Mouse (Mus musculus) lung, embryonic 14.5 days (tissue): ENCODE results near the gene Pm20d2. TPM values are rescaled to one million over a fixed set of nuclear protein-coding genes. Genes with fewer than 3 reads are reported as not detected.
A peak's percentile ranks its signal among the peaks of the same experiment; 100 is the strongest.

Source experiments
- ATAC-seq: fragments of 200-750 bp; cut with Nextera tagmentation; 2 replicates; pipeline ENCODE4 v1.8.0; 2017; ENCODE audit warnings: mild to moderate bottlenecking, moderate TSS enrichment, moderate library complexity; ENCODE audit not compliant: insufficient read depth
- DNase-seq: peaks from one replicate; pipeline ENCODE4 v3.0.0-alpha.2; 2015
- H3K27ac ChIP-seq: fragments of 300-500 bp; sonication (generic); 2 replicates; pipeline ENCODE4 v1.5.1; 2014; ENCODE audit warnings: low read depth, mild to moderate bottlenecking, moderate library complexity
- H3K27me3 ChIP-seq: fragments of 300-500 bp; sonication (generic); 2 replicates; pipeline ENCODE4 v1.6.1; 2014; ENCODE audit warnings: low read length, control low read depth; ENCODE audit not compliant: insufficient read depth
- H3K36me3 ChIP-seq: fragments of 300-500 bp; sonication (generic); 2 replicates; pipeline ENCODE4 v1.6.1; 2014; ENCODE audit warnings: control low read depth; ENCODE audit not compliant: insufficient read depth
- H3K4me1 ChIP-seq: fragments of 300-500 bp; sonication (generic); 2 replicates; pipeline ENCODE4 v1.6.1; 2014; ENCODE audit warnings: antibody characterized with exemption, control low read depth; ENCODE audit not compliant: insufficient read depth
- H3K4me2 ChIP-seq: fragments of 300-500 bp; sonication (generic); 2 replicates; pipeline ENCODE4 v1.6.1; 2014; ENCODE audit warnings: mild to moderate bottlenecking
- H3K4me3 ChIP-seq: fragments of 300-500 bp; sonication (generic); 2 replicates; pipeline ENCODE4 v1.5.1; 2014; ENCODE audit warnings: low read depth, low read length
- H3K9ac ChIP-seq: fragments of 300-500 bp; sonication (generic); 2 replicates; pipeline ENCODE4 v1.6.1; 2014
- H3K9me3 ChIP-seq: fragments of 300-500 bp; sonication (generic); 2 replicates; pipeline ENCODE4 v1.6.1; 2016; ENCODE audit warnings: low read depth, low read length, control low read depth
- CTCF ChIP-seq: IDR thresholded peaks from 2 replicates; pipeline ENCODE4 v1.5.1; 2016; ENCODE audit warnings: antibody characterized with exemption, low read depth
- WGBS: fragments of 180-500 bp; shearing (Covaris S2); extraction: QIAGEN DNeasy Blood & Tissue Kit; methylation state at CpG from one replicate; pipeline ENCODE4 v1.1.7; 2014; 5-methylcytosine and 5-hydroxymethylcytosine counted together
- polyA plus RNA-seq: library from polyadenylated mRNA; unstranded; fragments of >200 nt; fragmentation: Nextera tagmentation; extraction: Ambion mirVana; gene quantifications from 2 replicates; pipeline ENCODE4 v1.2.1, GENCODE M21; 2014

The Pm20d2 gene
- polyA plus RNA-seq, 1 experiment from 2014 or later: 0.70 TPM

- no peak overlapping the region for H3K4me3 ChIP-seq
- 36% methylated on average over 7 of the region's 7 CpGs for WGBS
- no peaks in the 10 kb centered on the region for H3K36me3 ChIP-seq
Measured at GRCm38 (mm10) chr4:33149150-33149549, 40.4 kb downstream of the Pm20d2 start.

GRCm38 (mm10) chr4:33147825-33148224, 41.7 kb downstream of the Pm20d2 start:
- no peak overlapping the region for H3K9ac ChIP-seq
- H3K9me3 ChIP-seq: no peaks in the 10 kb centered on the region
- no peaks in the 10 kb centered on the region for H3K36me3 ChIP-seq
- no peak overlapping the region for H3K4me2 ChIP-seq
- TF ChIP-seq CTCF: peak; percentile 67
- 8% methylated on average over 2 of the region's 2 CpGs for WGBS
- no peaks in the 10 kb centered on the region for H3K27me3 ChIP-seq
- peaks cover 3% of the 10 kb centered on the region; the same call in 1 of the 2 replicates for H3K4me1 ChIP-seq
- no peak overlapping the region for H3K4me3 ChIP-seq
- no peak overlapping the region for H3K27ac ChIP-seq
- DNase-seq (peak; percentile 88), ATAC-seq (no peak)

More at GRCm38 (mm10) chr4:33149150-33149549, 40.4 kb downstream of the Pm20d2 start:
- no peak overlapping the region for H3K27ac ChIP-seq
- no peak for TF ChIP-seq CTCF
- DNase-seq: peak; percentile 66
- no peak overlapping the region for H3K4me2 ChIP-seq
- H3K27me3 ChIP-seq: no peaks in the 10 kb centered on the region
- peaks cover 3% of the 10 kb centered on the region; the same call in 1 of the 2 replicates for H3K4me1 ChIP-seq
- H3K9ac ChIP-seq: no peak overlapping the region
- no peaks in the 10 kb centered on the region for H3K9me3 ChIP-seq
- ATAC-seq: peak; percentile 71; the same call in 1 of the 2 replicates

GRCm38 (mm10) chr4:33146679-33147291, 42.8 kb downstream of the Pm20d2 start:
- no peaks in the 10 kb centered on the region for H3K27me3 ChIP-seq
- no peaks in the 10 kb centered on the region for H3K9me3 ChIP-seq
- DNase-seq (no peak), ATAC-seq (no peak)
- no peak overlapping the region for H3K4me3 ChIP-seq
- peaks cover 3% of the 10 kb centered on the region; the same call in 1 of the 2 replicates for H3K4me1 ChIP-seq
- no peaks in the 10 kb centered on the region for H3K36me3 ChIP-seq
- no peak overlapping the region for H3K27ac ChIP-seq
- 26% methylated on average over 20 of the region's 20 CpGs for WGBS
- peak overlapping the region; percentile 33; the same call in 1 of the 2 replicates for H3K4me2 ChIP-seq
- no peak overlapping the region for H3K9ac ChIP-seq
- no peak for TF ChIP-seq CTCF

GRCm38 (mm10) chr4:33132221-33132620, 57.3 kb downstream of the Pm20d2 start, which contains the start of gene Gabrr1:
Gene Gabrr1 (plus strand): TSS chr4:33132521.
- Histone ChIP-seq H3K4me1 (no peaks in the 10 kb centered on the region), H3K36me3 (no peaks in the 10 kb centered on the region), H3K9ac (no peak within 1 kb of the TSS), H3K4me3 (no peak within 1 kb of the TSS), H3K4me2 (no peak within 1 kb of the TSS), H3K27ac (no peak within 1 kb of the TSS), H3K27me3 (no peaks in the 10 kb centered on the region), H3K9me3 (no peaks in the 10 kb centered on the region)
- DNase-seq (no peak), ATAC-seq (no peak)
- WGBS: 48% methylated on average over 11 of the region's 11 CpGs
- TF ChIP-seq CTCF: no peak

- no peak for ATAC-seq
- Histone ChIP-seq H3K9ac (no peak overlapping the region), H3K27ac (no peak overlapping the region), H3K4me3 (no peak overlapping the region), H3K36me3 (no peaks in the 10 kb centered on the region), H3K9me3 (no peaks in the 10 kb centered on the region), H3K4me2 (no peak overlapping the region), H3K4me1 (no peaks in the 10 kb centered on the region), H3K27me3 (no peaks in the 10 kb centered on the region)
- peak; percentile 28 for DNase-seq
- TF ChIP-seq CTCF: no peak
- 51% methylated on average over 10 of the region's 10 CpGs for whole genome bisulfite sequencing
Measured at GRCm38 (mm10) chr4:33125409-33126084, 64.0 kb downstream of the Pm20d2 start.

GRCm38 (mm10) chr4:33124493-33124892, 65.0 kb downstream of the Pm20d2 start:
- no peak for ATAC-seq
- DNase-seq: peak; percentile 64
- H3K9me3 ChIP-seq: no peaks in the 10 kb centered on the region
- peak; percentile 66 for TF ChIP-seq CTCF
- 75% methylated on average over 6 of the region's 6 CpGs for WGBS
- no peaks in the 10 kb centered on the region for H3K27me3 ChIP-seq
- no peaks in the 10 kb centered on the region for H3K36me3 ChIP-seq
- no peak overlapping the region for H3K4me3 ChIP-seq
- no peak overlapping the region for H3K27ac ChIP-seq
- no peak overlapping the region for H3K4me2 ChIP-seq
- H3K9ac ChIP-seq: no peak overlapping the region
- no peaks in the 10 kb centered on the region for H3K4me1 ChIP-seq

Other genes with a start within 250 kb of the Pm20d2 start
- gene Ankrd6, start 238.9 kb downstream of the Pm20d2 start, polyA plus RNA-seq: 4.0 and 4.7 TPM in 2 replicates
- gene Rragd, start 206.7 kb downstream of the Pm20d2 start, polyA plus RNA-seq: 1.8 and 2.7 TPM in 2 replicates
- 50.7 and 57.4 TPM in 2 replicates for gene Ube2j1, start 158.3 kb downstream of the Pm20d2 start, polyA plus RNA-seq
- gene Gabrr2, start 126.7 kb downstream of the Pm20d2 start, polyA plus RNA-seq: 0.14 and 0.28 TPM in 2 replicates
- gene Gabrr1, start 57.2 kb downstream of the Pm20d2 start, polyA plus RNA-seq: not detected in 2 replicates
- gene Srsf12, start 19.3 kb upstream of the Pm20d2 start, polyA plus RNA-seq: 3.4 and 3.6 TPM in 2 replicates
- 123 and 127 TPM in 2 replicates for gene Pnrc1, start 100.4 kb upstream of the Pm20d2 start, polyA plus RNA-seq
- gene Rngtt, start 120.6 kb upstream of the Pm20d2 start, polyA plus RNA-seq: 23.9 and 27.4 TPM in 2 replicates